Mouse (Mus musculus): Measurements from ENCODE around the gene Rasgrp3. TPM values are rescaled to one million over a fixed set of nuclear protein-coding genes. Genes with fewer than 3 reads are reported as not detected.

Rasgrp3 gene
- polyA plus RNA-seq (2015; fragmentation: Nextera tagmentation; extraction: Ambion mirVana) = 26.0 and 32.5 TPM in 2 replicates

GRCm38 (mm10) chr17:75435599-75435998 is at the start of gene Rasgrp3:
Gene Rasgrp3, plus strand, starts transcription at chr17:75435896.
- Histone ChIP-seq H3K27ac (peak within 1 kb of the TSS; percentile 81), H3K36me3 (no peaks in the 10 kb centered on the region), H3K9ac (0 out of 2 replicates have a peak within 1 kb of the TSS, but pooled peaks have one; percentile 25), H3K4me2 (peak within 1 kb of the TSS; percentile 19; the same call in 1 of the 2 replicates), H3K4me1 (no peaks in the 10 kb centered on the region), H3K9me3 (no peaks in the 10 kb centered on the region), H3K4me3 (peak within 1 kb of the TSS; percentile 34), H3K27me3 (no peaks in the 10 kb centered on the region)
- no peak for ATAC-seq (ENCODE audit: borderline replicate concordance, extremely low read depth, low FRiP score, low TSS enrichment)
- 51% methylated on average over 6 of the region's 6 CpGs for WGBS

- H3K36me3 ChIP-seq = peaks cover 4% of the 10 kb centered on the region; the same call in 1 of the 2 replicates
- H3K9ac ChIP-seq = no peak overlapping the region
- H3K4me2 ChIP-seq = no peak overlapping the region
- no peak overlapping the region for H3K27ac ChIP-seq
- no peak overlapping the region for H3K4me3 ChIP-seq
- no peaks in the 10 kb centered on the region for H3K27me3 ChIP-seq
- no peaks in the 10 kb centered on the region for H3K9me3 ChIP-seq
- no peak for ATAC-seq (ENCODE audit: borderline replicate concordance, extremely low read depth, low FRiP score, low TSS enrichment)
- no peaks in the 10 kb centered on the region for H3K4me1 ChIP-seq
- WGBS = 46% methylated on average over 4 of the region's 4 CpGs
Measured at GRCm38 (mm10) chr17:75388402-75388801, 47.3 kb upstream of the Rasgrp3 start.

- WGBS = 91% methylated on average over 10 of the region's 10 CpGs
- Histone ChIP-seq H3K4me3 (no peak overlapping the region), H3K9ac (no peak overlapping the region)
Measured at GRCm38 (mm10) chr17:75390142-75390541, 45.6 kb upstream of the Rasgrp3 start.

GRCm38 (mm10) chr17:75391429-75392192 is 44.1 kb upstream of the Rasgrp3 start:
- Histone ChIP-seq H3K9ac (no peak overlapping the region), H3K27me3 (no peaks in the 10 kb centered on the region), H3K4me1 (no peaks in the 10 kb centered on the region), H3K4me3 (no peak overlapping the region), H3K27ac (no peak overlapping the region), H3K36me3 (peaks cover 4% of the 10 kb centered on the region; the same call in 1 of the 2 replicates), H3K4me2 (no peak overlapping the region), H3K9me3 (no peaks in the 10 kb centered on the region)
- ATAC-seq (ENCODE audit: borderline replicate concordance, extremely low read depth, low FRiP score, low TSS enrichment) = no peak
- 80% methylated on average over 6 of the region's 6 CpGs for WGBS

More at GRCm38 (mm10) chr17:75390142-75390541, 45.6 kb upstream of the Rasgrp3 start:
- H3K27ac ChIP-seq = no peak overlapping the region
- no peaks in the 10 kb centered on the region for H3K4me1 ChIP-seq
- no peaks in the 10 kb centered on the region for H3K9me3 ChIP-seq
- ATAC-seq (ENCODE audit: borderline replicate concordance, extremely low read depth, low FRiP score, low TSS enrichment) = no peak
- no peaks in the 10 kb centered on the region for H3K27me3 ChIP-seq
- peaks cover 4% of the 10 kb centered on the region; the same call in 1 of the 2 replicates for H3K36me3 ChIP-seq
- no peak overlapping the region for H3K4me2 ChIP-seq

- H3K27me3 ChIP-seq = no peaks in the 10 kb centered on the region
- no peak overlapping the region for H3K4me3 ChIP-seq
- H3K9me3 ChIP-seq = no peaks in the 10 kb centered on the region
- H3K9ac ChIP-seq = no peak overlapping the region
- no peak for ATAC-seq (ENCODE audit: borderline replicate concordance, extremely low read depth, low FRiP score, low TSS enrichment)
- 49% methylated on average over 4 of the region's 4 CpGs for WGBS
- no peak overlapping the region for H3K4me2 ChIP-seq
- no peaks in the 10 kb centered on the region for H3K4me1 ChIP-seq
- H3K27ac ChIP-seq = no peak overlapping the region
- H3K36me3 ChIP-seq = no peaks in the 10 kb centered on the region
Measured at GRCm38 (mm10) chr17:75406405-75406804, 29.3 kb upstream of the Rasgrp3 start.

- 60% methylated on average over 3 of the region's 3 CpGs for WGBS
- Histone ChIP-seq H3K9ac (no peak overlapping the region), H3K27me3 (no peaks in the 10 kb centered on the region), H3K27ac (no peak overlapping the region), H3K36me3 (no peaks in the 10 kb centered on the region), H3K9me3 (no peaks in the 10 kb centered on the region), H3K4me3 (no peak overlapping the region), H3K4me2 (no peak overlapping the region), H3K4me1 (no peaks in the 10 kb centered on the region)
- ATAC-seq (ENCODE audit: borderline replicate concordance, extremely low read depth, low FRiP score, low TSS enrichment) = no peak
Measured at GRCm38 (mm10) chr17:75416861-75417260, 18.8 kb upstream of the Rasgrp3 start.

- no peaks in the 10 kb centered on the region for H3K27me3 ChIP-seq
- WGBS = 91% methylated on average over 2 of the region's 2 CpGs
- H3K4me3 ChIP-seq = no peak overlapping the region
- ATAC-seq (ENCODE audit: borderline replicate concordance, extremely low read depth, low FRiP score, low TSS enrichment) = no peak
- no peaks in the 10 kb centered on the region for H3K4me1 ChIP-seq
- H3K4me2 ChIP-seq = no peak overlapping the region
- no peak overlapping the region for H3K9ac ChIP-seq
- no peaks in the 10 kb centered on the region for H3K36me3 ChIP-seq
- H3K9me3 ChIP-seq = no peaks in the 10 kb centered on the region
- H3K27ac ChIP-seq = no peak overlapping the region
Measured at GRCm38 (mm10) chr17:75434152-75434551, 1.5 kb upstream of the Rasgrp3 start.

GRCm38 (mm10) chr17:75434871-75435270 is 825 bp upstream of the Rasgrp3 start:
- Histone ChIP-seq H3K9me3 (no peaks in the 10 kb centered on the region), H3K4me1 (no peaks in the 10 kb centered on the region), H3K27me3 (no peaks in the 10 kb centered on the region), H3K27ac (no peak overlapping the region), H3K4me2 (no peak overlapping the region; the same call in 1 of the 2 replicates), H3K9ac (no peak overlapping the region), H3K36me3 (no peaks in the 10 kb centered on the region), H3K4me3 (no peak overlapping the region)
- ATAC-seq (ENCODE audit: borderline replicate concordance, extremely low read depth, low FRiP score, low TSS enrichment) = no peak
- WGBS = 62% methylated on average over 3 of the region's 3 CpGs

GRCm38 (mm10) chr17:75436095-75436494 is 399 bp downstream of the Rasgrp3 start:
- ATAC-seq (ENCODE audit: borderline replicate concordance, extremely low read depth, low FRiP score, low TSS enrichment) = no peak
- no peaks in the 10 kb centered on the region for H3K9me3 ChIP-seq
- no peaks in the 10 kb centered on the region for H3K36me3 ChIP-seq
- WGBS = 54% methylated on average over 8 of the region's 8 CpGs
- H3K4me1 ChIP-seq = no peaks in the 10 kb centered on the region
- 0 out of 2 replicates have a peak overlapping the region, but pooled peaks have one; percentile 25 for H3K9ac ChIP-seq
- peak overlapping the region; percentile 81 for H3K27ac ChIP-seq
- peak overlapping the region; percentile 34 for H3K4me3 ChIP-seq
- H3K27me3 ChIP-seq = no peaks in the 10 kb centered on the region
- H3K4me2 ChIP-seq = no peak overlapping the region

- WGBS = 48% methylated on average over 6 of the region's 6 CpGs
- Histone ChIP-seq H3K4me2 (peak overlapping the region; percentile 12; the same call in 1 of the 2 replicates), H3K27ac (0 out of 2 replicates have a peak overlapping the region, but pooled peaks have one; percentile 25)
Measured at GRCm38 (mm10) chr17:75436819-75437218, 1.1 kb downstream of the Rasgrp3 start.

GRCm38 (mm10) chr17:75437239-75437750 is 1.6 kb downstream of the Rasgrp3 start:
- no peaks in the 10 kb centered on the region for H3K4me1 ChIP-seq
- H3K36me3 ChIP-seq = no peaks in the 10 kb centered on the region
- no peak for ATAC-seq (ENCODE audit: borderline replicate concordance, extremely low read depth, low FRiP score, low TSS enrichment)
- peak overlapping the region; percentile 34 for H3K4me3 ChIP-seq
- no peak overlapping the region for H3K27ac ChIP-seq
- H3K27me3 ChIP-seq = no peaks in the 10 kb centered on the region
- H3K4me2 ChIP-seq = peak overlapping the region; percentile 30
- WGBS = 52% methylated on average over 11 of the region's 11 CpGs
- H3K9me3 ChIP-seq = no peaks in the 10 kb centered on the region
- H3K9ac ChIP-seq = no peak overlapping the region

More at GRCm38 (mm10) chr17:75436819-75437218, 1.1 kb downstream of the Rasgrp3 start:
- peak overlapping the region; percentile 34 for H3K4me3 ChIP-seq
- H3K4me1 ChIP-seq = no peaks in the 10 kb centered on the region
- H3K36me3 ChIP-seq = no peaks in the 10 kb centered on the region
- ATAC-seq (ENCODE audit: borderline replicate concordance, extremely low read depth, low FRiP score, low TSS enrichment) = no peak
- H3K9me3 ChIP-seq = no peaks in the 10 kb centered on the region
- no peaks in the 10 kb centered on the region for H3K27me3 ChIP-seq
- H3K9ac ChIP-seq = no peak overlapping the region

GRCm38 (mm10) chr17:75438162-75438561 is 2.5 kb downstream of the Rasgrp3 start:
- ATAC-seq (ENCODE audit: borderline replicate concordance, extremely low read depth, low FRiP score, low TSS enrichment) = no peak
- WGBS = 37% methylated on average over 5 of the region's 5 CpGs
- 0 out of 2 replicates have a peak overlapping the region, but pooled peaks have one; percentile 9 for H3K4me3 ChIP-seq

More at GRCm38 (mm10) chr17:75438162-75438561, 2.5 kb downstream of the Rasgrp3 start:
- Histone ChIP-seq H3K9me3 (no peaks in the 10 kb centered on the region), H3K4me2 (peak overlapping the region; percentile 30; the same call in 1 of the 2 replicates), H3K4me1 (no peaks in the 10 kb centered on the region), H3K27ac (no peak overlapping the region), H3K27me3 (no peaks in the 10 kb centered on the region), H3K36me3 (no peaks in the 10 kb centered on the region), H3K9ac (no peak overlapping the region)
